Mouse (Mus musculus) C2C12 (cell line): ENCODE data around the gene Nxph4.

Source experiments
- CEBPB ChIP-seq: IDR thresholded peaks from one replicate; pipeline ENCODE4 v1.6.1; 2011; ENCODE audit warnings: low read depth, mild to moderate bottlenecking, control low read depth, moderate library complexity
- CTCF ChIP-seq: IDR thresholded peaks from one replicate; pipeline ENCODE4 v1.5.1; 2011; ENCODE audit not compliant: control insufficient read depth, insufficient read depth, insufficient read length
- MAX ChIP-seq: IDR thresholded peaks from one replicate; pipeline ENCODE4 v1.6.1; 2011; ENCODE audit warnings: mild to moderate bottlenecking, control low read depth
- USF1 ChIP-seq: IDR thresholded peaks from one replicate; pipeline ENCODE4 v1.6.1; 2011; ENCODE audit warnings: low read depth, mild to moderate bottlenecking, control low read depth, moderate library complexity

DNA sequence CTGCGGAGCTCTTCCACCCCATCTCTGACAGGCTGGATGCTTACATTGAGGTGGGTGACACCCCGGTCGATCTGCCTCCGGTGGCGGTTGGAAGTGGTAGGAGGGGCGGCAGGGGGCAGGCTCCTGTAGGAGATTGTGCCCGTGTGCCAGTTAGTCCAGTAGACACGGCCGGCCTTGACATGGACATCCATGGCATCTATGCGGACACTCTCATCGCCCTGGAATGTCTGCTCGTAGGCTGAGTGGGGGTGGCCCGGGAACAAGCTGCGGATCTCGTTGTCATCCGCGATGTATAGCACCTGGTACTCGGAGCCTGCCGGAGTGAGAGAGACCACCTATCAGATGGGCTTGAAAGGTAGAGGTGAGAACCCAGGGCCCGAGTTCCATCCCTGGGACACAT lies 10.0 kb upstream of the Nxph4 start:
- TF ChIP-seq CTCF = no peak
- TF ChIP-seq MAX = no peak
- TF ChIP-seq CEBPB = no peak
- TF ChIP-seq USF1 = no peak
